ENCODE assay signal across 14 mouse cellular contexts in genomic region chr4:59739321-59739720, GRCm38 (mm10).
DNase-seq lines count a peak whose midpoint lies in the region; ATAC-seq and TF ChIP-seq lines count a peak whose summit lies in the region.
"Had no signal": no experiment of that assay in that cellular context is flagged by ENCODE, and none has a peak within 500 bp of the region (broad histone marks: within the 10 kb centered on the region; RNA-seq: fewer than 3 reads in every experiment).

No protein-coding gene starts in this region.

- H3K79me2 ChIP-seq in heart, adult 2 months (replicated peaks; ENCODE audit: control insufficient read depth, insufficient read depth, low read length) = no peaks in the 10 kb centered on the region
- no peaks in the 10 kb centered on the region for H3K79me2 ChIP-seq in MEL (ENCODE audit: control insufficient read depth, insufficient read depth, low read length, poor library complexity)

- no peak for TF ChIP-seq POLR2A in heart, adult 2 months (IDR thresholded peaks at IDR 0.05; ENCODE audit: insufficient read depth, low read depth, low read length)
- TF ChIP-seq POLR2A in MEL (IDR thresholded peaks at IDR 0.05; ENCODE audit: control insufficient read depth in 1 of 2, insufficient read depth in 1 of 2, low read depth in 1 of 2, low read length in 2 of 2, poor library complexity in 1 of 2) = no peak

- no peak overlapping the region for H3K27ac ChIP-seq in heart, adult 2 months
- H3K27ac ChIP-seq in lung, postnatal 0 days (ENCODE audit: low read length) = no peak overlapping the region
- H3K27ac ChIP-seq in MEL (ENCODE audit: control insufficient read depth, low read depth, low read length) = no peak overlapping the region
- H3K27ac ChIP-seq: embryonic facial prominence, embryonic 15.5 days had no signal

- H3K27me3 ChIP-seq in heart, adult 2 months (ENCODE audit: control insufficient read depth, insufficient read depth, low read length) = no peaks in the 10 kb centered on the region
- no peaks in the 10 kb centered on the region for H3K27me3 ChIP-seq in lung, postnatal 0 days (replicated peaks; ENCODE audit: insufficient read depth, low read length)
- H3K27me3 ChIP-seq in MEL (ENCODE audit: control insufficient read depth in 1 of 2, insufficient read depth in 2 of 2, low read length in 2 of 2) = no peaks in the 10 kb centered on the region
- H3K27me3 ChIP-seq: embryonic facial prominence, embryonic 15.5 days had no signal

- no peak overlapping the region for H3K4me2 ChIP-seq in lung, postnatal 0 days (replicated peaks; ENCODE audit: low read depth, low read length)
- H3K4me2 ChIP-seq: embryonic facial prominence, embryonic 15.5 days had no signal

- no peaks in the 10 kb centered on the region for H3K36me3 ChIP-seq in heart, adult 2 months (ENCODE audit: control insufficient read depth, insufficient read depth, low read length)
- no peaks in the 10 kb centered on the region for H3K36me3 ChIP-seq in lung, postnatal 0 days (ENCODE audit: insufficient read depth, low read length)
- no peaks in the 10 kb centered on the region for H3K36me3 ChIP-seq in MEL (ENCODE audit: control insufficient read depth in 1 of 2, insufficient read depth in 2 of 2, low read length in 2 of 2)
- H3K36me3 ChIP-seq: embryonic facial prominence, embryonic 15.5 days had no signal

- TF ChIP-seq RAD21 in MEL (IDR thresholded peaks at IDR 0.05; ENCODE audit: low read depth, low read length) = peak; percentile 86

- no peak for ATAC-seq in lung, postnatal 0 days
- ATAC-seq in megakaryocyte-erythroid progenitor cell, adult 5-6 weeks (replicated peaks; ENCODE audit: low FRiP score, low TSS enrichment, poor library complexity, severe bottlenecking) = 0 out of 2 replicates have a peak, but pooled peaks have one; percentile 41
- ATAC-seq: forebrain, embryonic 14.5 days had no signal

- no peak overlapping the region for H3K4me3 ChIP-seq in heart, adult 2 months
- H3K4me3 ChIP-seq in lung, postnatal 0 days (ENCODE audit: low read depth, low read length) = no peak overlapping the region
- no peak overlapping the region for H3K4me3 ChIP-seq in MEL (ENCODE audit: control insufficient read depth in 1 of 2, insufficient read depth in 1 of 2, low read depth in 2 of 2, low read length in 2 of 2)
- H3K4me3 ChIP-seq: embryonic facial prominence, embryonic 15.5 days had no signal

- no peaks in the 10 kb centered on the region for H3K9me3 ChIP-seq in lung, postnatal 0 days (ENCODE audit: low read length)
- H3K9me3 ChIP-seq in MEL (replicated peaks; ENCODE audit: insufficient read depth, low read length) = no peaks in the 10 kb centered on the region
- H3K9me3 ChIP-seq: embryonic facial prominence, embryonic 15.5 days had no signal

- H3K4me1 ChIP-seq in heart, adult 2 months (ENCODE audit: control insufficient read depth, insufficient read depth, low read length) = no peaks in the 10 kb centered on the region
- no peaks in the 10 kb centered on the region for H3K4me1 ChIP-seq in lung, postnatal 0 days (ENCODE audit: insufficient read depth, low read depth, low read length)
- no peaks in the 10 kb centered on the region for H3K4me1 ChIP-seq in MEL (ENCODE audit: control insufficient read depth in 1 of 2, insufficient read depth in 2 of 2, low read length in 2 of 2)
- H3K4me1 ChIP-seq: embryonic facial prominence, embryonic 15.5 days had no signal

- 98% methylated on average over 4 of the region's 4 CpGs for WGBS in heart, adult 2 months
- WGBS in lung, postnatal 0 days = 96% methylated on average over 4 of the region's 4 CpGs

- no peak for DNase-seq in heart, adult 2 months
- DNase-seq in heart, postnatal 4 days = no peak
- DNase-seq in lung, postnatal 0 days (ENCODE audit: low spot score) = no peak
- no peak for DNase-seq in lung, postnatal 36 days
- peak; percentile 60 for DNase-seq in MEL (ENCODE audit: low read depth, low spot score)
- no peak for DNase-seq in frontal cortex, postnatal 36 days (ENCODE audit: low spot score in 2 of 2)
- no peak for DNase-seq in adrenal gland, postnatal 10 days
- DNase-seq: cerebellum, postnatal 36 days; kidney, adult 18-20 months; lung, postnatal 4 days; right cerebral cortex, postnatal 25 days had no signal

- TF ChIP-seq EP300 in heart, adult 2 months (IDR thresholded peaks at IDR 0.05; ENCODE audit: insufficient read depth, low read depth, low read length) = no peak
- TF ChIP-seq EP300 in lung, postnatal 0 days (IDR thresholded peaks at IDR 0.05) = no peak
- no peak for TF ChIP-seq EP300 in MEL (IDR thresholded peaks at IDR 0.05; ENCODE audit: low read depth in 1 of 2, low read length in 2 of 2)

- TF ChIP-seq CTCF in heart, adult 2 months (IDR thresholded peaks at IDR 0.05) = peak; percentile 45
- TF ChIP-seq CTCF in lung, postnatal 0 days (IDR thresholded peaks at IDR 0.05) = peak; percentile 53
- TF ChIP-seq CTCF in MEL (IDR thresholded peaks at IDR 0.05 in 2 of 3, conservative IDR thresholded peaks at IDR 0.05 in 1 of 3; ENCODE audit: control insufficient read depth in 1 of 3, insufficient read depth in 1 of 3, low read depth in 2 of 3, low read length in 3 of 3, poor library complexity in 1 of 3, severe bottlenecking in 1 of 3) = peak; percentile 67 to 83 (median 73)

- H3K9ac ChIP-seq in heart, adult 2 months (ENCODE audit: low read depth, low read length) = no peak overlapping the region
- no peak overlapping the region for H3K9ac ChIP-seq in lung, postnatal 0 days (replicated peaks; ENCODE audit: low read depth)
- no peak overlapping the region for H3K9ac ChIP-seq in MEL (ENCODE audit: control insufficient read depth, low read depth, low read length, poor library complexity, severe bottlenecking)
- H3K9ac ChIP-seq: embryonic facial prominence, embryonic 15.5 days had no signal

- intact Hi-C loops in heart, adult 2 months (cut with DNase I) = no loop called here

TF ChIP-seq in MEL, 35 proteins besides CTCF, POLR2A, EP300 and RAD21:
- no peak for TF ChIP-seq ETS1 (IDR thresholded peaks at IDR 0.05; ENCODE audit: low read depth, low read length)
- no peak for TF ChIP-seq KAT2A (conservative IDR thresholded peaks at IDR 0.05; ENCODE audit: low read depth, low read length)
- no peak for TF ChIP-seq CHD2 (IDR thresholded peaks at IDR 0.05; ENCODE audit: low read length)
- TF ChIP-seq MAX (IDR thresholded peaks at IDR 0.05; ENCODE audit: low read length) = no peak
- no peak for TF ChIP-seq USF2 (IDR thresholded peaks at IDR 0.05; ENCODE audit: borderline replicate concordance in 1 of 2, insufficient read depth in 1 of 2, low read depth in 1 of 2, low read length in 2 of 2)
- no peak for TF ChIP-seq ZNF384 (IDR thresholded peaks at IDR 0.05; ENCODE audit: low read depth, low read length)
- TF ChIP-seq ZC3H11A (IDR thresholded peaks at IDR 0.05; ENCODE audit: low read depth, low read length) = peak; percentile 82
- no peak for TF ChIP-seq RCOR1 (IDR thresholded peaks at IDR 0.05; ENCODE audit: low read depth, low read length)
- TF ChIP-seq GABPA (IDR thresholded peaks at IDR 0.05; ENCODE audit: low read depth, low read length) = no peak
- TF ChIP-seq E2F4 (IDR thresholded peaks at IDR 0.05; ENCODE audit: borderline replicate concordance, low read depth, low read length) = no peak
- TF ChIP-seq USF1 (IDR thresholded peaks at IDR 0.05; ENCODE audit: low read depth, low read length) = no peak
- no peak for TF ChIP-seq MYB (IDR thresholded peaks at IDR 0.05; ENCODE audit: low read depth, low read length)
- TF ChIP-seq JUND (IDR thresholded peaks at IDR 0.05; ENCODE audit: low read depth, low read length) = no peak
- no peak for TF ChIP-seq MXI1 (IDR thresholded peaks at IDR 0.05; ENCODE audit: low read depth, low read length)
- no peak for TF ChIP-seq POLR2AphosphoS2 (IDR thresholded peaks at IDR 0.05; ENCODE audit: low read length)
- no peak for TF ChIP-seq MAZ (IDR thresholded peaks at IDR 0.05; ENCODE audit: low read depth, low read length)
- TF ChIP-seq TBP (IDR thresholded peaks at IDR 0.05; ENCODE audit: low read depth, low read length) = no peak
- TF ChIP-seq NELFE (IDR thresholded peaks at IDR 0.05; ENCODE audit: low read depth, low read length) = no peak
- TF ChIP-seq NRF1 (IDR thresholded peaks at IDR 0.05; ENCODE audit: insufficient read depth, low read depth, low read length, poor library complexity, severe bottlenecking) = no peak
- TF ChIP-seq MEF2A (IDR thresholded peaks at IDR 0.05; ENCODE audit: extremely low read depth, insufficient replicate concordance, low read depth, low read length, poor library complexity, severe bottlenecking) = no peak
- 0 out of 2 replicates have a peak, but pooled peaks have one; percentile 4 for TF ChIP-seq GATA1 (IDR thresholded peaks at IDR 0.05; ENCODE audit: low read depth, low read length)
- TF ChIP-seq MYC (IDR thresholded peaks at IDR 0.05; ENCODE audit: low read depth, low read length) = no peak
- no peak for TF ChIP-seq ZKSCAN1 (IDR thresholded peaks at IDR 0.05; ENCODE audit: low read depth, low read length)
- TF ChIP-seq SMC3 (IDR thresholded peaks at IDR 0.05; ENCODE audit: low read depth, low read length) = peak; percentile 89
